Mouse (Mus musculus) heart, embryonic 12.5 days (tissue): ENCODE results near the gene Uqcr11. TPM values are rescaled to one million over a fixed set of nuclear protein-coding genes. Genes with fewer than 3 reads are reported as not detected.

Source experiments
- microRNA-seq: library from miRNA; unstranded; fragments of <30 nt; microRNA quantifications from one replicate; pipeline ENCODE4, GENCODE M21; 2017
- polyA plus RNA-seq: library from polyadenylated mRNA; unstranded; fragments of >200 nt; fragmentation: Nextera tagmentation; extraction: Ambion mirVana; gene quantifications from 2 replicates; pipeline ENCODE4 v1.2.1, GENCODE M21; 2016

Gene Uqcr11
- polyA plus RNA-seq, 1 experiment from 2014 or later, result 1,026 TPM

Small RNA genes lying within 50 kb of the gene (microRNA-seq; reads per million reads assigned to microRNA genes)
- not detected for gene Gm22721

Other genes with a start within 250 kb of the Uqcr11 start
- gene Cirbp, start 240.8 kb downstream of the Uqcr11 start, polyA plus RNA-seq, result 110 and 118 TPM in 2 replicates
- 10.4 and 11.7 TPM in 2 replicates for gene 1600002K03Rik, start 233.9 kb downstream of the Uqcr11 start, polyA plus RNA-seq
- 16.6 and 17.2 TPM in 2 replicates for gene Efna2, start 227.3 kb downstream of the Uqcr11 start, polyA plus RNA-seq
- gene Mum1, start 180.4 kb downstream of the Uqcr11 start, polyA plus RNA-seq, result 43.0 and 45.9 TPM in 2 replicates
- 438 and 454 TPM in 2 replicates for gene Ndufs7, start 157.7 kb downstream of the Uqcr11 start, polyA plus RNA-seq
- gene Gamt, start 145.8 kb downstream of the Uqcr11 start, polyA plus RNA-seq, result 55.5 and 58.9 TPM in 2 replicates
- 37.4 and 41.9 TPM in 2 replicates for gene Dazap1, start 145.3 kb downstream of the Uqcr11 start, polyA plus RNA-seq
- gene Rps15, start 114.4 kb downstream of the Uqcr11 start, polyA plus RNA-seq, result 577 and 591 TPM in 2 replicates
- 0.89 and 1.4 TPM in 2 replicates for gene Apc2, start 110.9 kb downstream of the Uqcr11 start, polyA plus RNA-seq
- gene 2310011J03Rik, start 86.3 kb downstream of the Uqcr11 start, polyA plus RNA-seq, result 32.7 and 32.8 TPM in 2 replicates
- gene Pcsk4, start 77.3 kb downstream of the Uqcr11 start, polyA plus RNA-seq, result 1.0 and 1.5 TPM in 2 replicates
- gene Reep6, start 76.9 kb downstream of the Uqcr11 start, polyA plus RNA-seq, result 3.1 and 3.7 TPM in 2 replicates
- 5.3 and 6.7 TPM in 2 replicates for gene Adamtsl5, start 58.4 kb downstream of the Uqcr11 start, polyA plus RNA-seq
- not detected in 2 replicates for gene Plk5, start 50.4 kb downstream of the Uqcr11 start, polyA plus RNA-seq
- 6.1 and 6.2 TPM in 2 replicates for gene Mex3d, start 19.2 kb downstream of the Uqcr11 start, polyA plus RNA-seq
- gene Mbd3, start 7.3 kb downstream of the Uqcr11 start, polyA plus RNA-seq, result 176 and 181 TPM in 2 replicates
- gene Tcf3, start 26.8 kb upstream of the Uqcr11 start, polyA plus RNA-seq, result 85.8 and 89.4 TPM in 2 replicates
- not detected in 2 replicates for gene Onecut3, start 88.0 kb upstream of the Uqcr11 start, polyA plus RNA-seq
- gene Atp8b3, start 132.3 kb upstream of the Uqcr11 start, polyA plus RNA-seq, result 0.05 and 0.17 TPM in 2 replicates
- gene Rexo1, start 154.7 kb upstream of the Uqcr11 start, polyA plus RNA-seq, result 21.5 and 22.2 TPM in 2 replicates
- 7.9 and 8.5 TPM in 2 replicates for gene Klf16, start 170.5 kb upstream of the Uqcr11 start, polyA plus RNA-seq
- 99.4 and 105 TPM in 2 replicates for gene Abhd17a, start 183.5 kb upstream of the Uqcr11 start, polyA plus RNA-seq
- 67.4 and 70.0 TPM in 2 replicates for gene Scamp4, start 196.0 kb upstream of the Uqcr11 start, polyA plus RNA-seq
- gene Adat3, start 196.1 kb upstream of the Uqcr11 start, polyA plus RNA-seq, result 3.5 and 4.1 TPM in 2 replicates
- 2.4 and 2.6 TPM in 2 replicates for gene Gm49322, start 199.2 kb upstream of the Uqcr11 start, polyA plus RNA-seq
- 131 and 136 TPM in 2 replicates for gene Csnk1g2, start 216.0 kb upstream of the Uqcr11 start, polyA plus RNA-seq